Mouse (Mus musculus) embryo, embryonic 10 days (tissue): ENCODE measurements around the gene Tbcel.

Experiments
- DNase-seq: peaks from one replicate; pipeline ENCODE4 v3.0.0-alpha.2; 2015; ENCODE audit warnings: low spot score

Gene Tbcel

DNA sequence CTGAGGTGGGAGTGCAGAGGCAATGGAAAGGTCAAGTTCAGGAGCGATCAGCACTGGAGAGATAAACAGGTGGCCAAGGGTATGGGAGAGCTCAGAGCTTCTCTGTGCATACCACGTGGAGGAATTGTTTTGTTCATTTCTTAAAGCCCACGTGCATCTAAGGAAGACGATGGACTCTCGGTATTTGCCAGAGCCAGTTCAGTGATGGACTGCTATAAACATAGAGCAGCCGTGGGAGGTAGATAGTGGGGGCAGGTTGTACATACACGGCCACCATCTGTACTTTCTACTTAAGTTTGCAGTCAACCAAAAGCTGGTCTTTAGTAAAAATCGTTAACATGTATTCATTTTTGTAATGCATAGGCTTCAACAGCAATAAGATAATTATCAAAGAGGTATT is 65.5 kb downstream of the Tbcel start:
- no peak for DNase-seq

GRCm38 (mm10) chr9:42441234-42441633 is 66.4 kb downstream of the Tbcel start:
- no peak for DNase-seq

DNA sequence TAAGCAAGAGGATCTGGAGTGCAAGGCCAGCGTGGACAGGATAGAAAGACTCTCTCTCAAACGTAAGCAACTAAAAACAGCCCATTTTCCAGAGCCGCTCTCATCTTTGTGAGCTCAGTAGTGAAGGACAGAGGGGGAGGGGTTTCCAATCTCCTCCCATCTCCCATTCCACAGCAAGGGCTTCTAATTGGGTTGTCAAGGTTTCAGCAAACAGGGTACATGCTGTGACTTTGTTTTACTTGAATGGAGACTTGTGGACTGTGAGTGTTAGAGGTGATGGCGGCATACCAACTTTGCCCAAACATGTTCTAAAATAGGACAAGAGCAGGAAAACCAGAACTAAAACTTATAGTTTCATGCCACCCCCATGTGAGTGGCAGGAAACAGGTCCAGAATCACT is 68.2 kb downstream of the Tbcel start:
- DNase-seq: peak; percentile 21

DNA sequence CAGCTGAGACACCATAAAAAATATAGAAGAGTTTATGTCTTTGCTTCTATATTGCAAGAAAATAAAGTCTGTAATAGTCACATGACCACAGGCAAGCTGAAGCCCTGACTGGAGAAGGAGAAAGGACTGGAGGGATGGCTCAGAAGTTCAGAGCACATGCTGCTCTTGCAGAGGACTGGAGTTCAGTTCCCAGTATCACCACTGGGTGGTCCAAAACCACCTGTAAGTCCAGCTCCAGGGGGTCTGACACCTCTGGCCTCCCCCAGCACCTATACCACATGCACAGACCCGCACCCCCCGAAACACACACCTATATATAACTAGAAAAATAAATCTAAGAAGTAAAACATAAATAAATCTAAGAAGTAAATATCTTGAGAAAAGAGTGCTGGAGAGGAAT is 75.5 kb downstream of the Tbcel start:
- no peak for DNase-seq

GRCm38 (mm10) chr9:42431606-42432005 is 76.0 kb downstream of the Tbcel start:
- DNase-seq: no peak

GRCm38 (mm10) chr9:42428060-42428924 is 79.3 kb downstream of the Tbcel start:
- DNase-seq: no peak

GRCm38 (mm10) chr9:42426661-42427358 is 80.8 kb downstream of the Tbcel start:
- peak; percentile 60 for DNase-seq

DNA sequence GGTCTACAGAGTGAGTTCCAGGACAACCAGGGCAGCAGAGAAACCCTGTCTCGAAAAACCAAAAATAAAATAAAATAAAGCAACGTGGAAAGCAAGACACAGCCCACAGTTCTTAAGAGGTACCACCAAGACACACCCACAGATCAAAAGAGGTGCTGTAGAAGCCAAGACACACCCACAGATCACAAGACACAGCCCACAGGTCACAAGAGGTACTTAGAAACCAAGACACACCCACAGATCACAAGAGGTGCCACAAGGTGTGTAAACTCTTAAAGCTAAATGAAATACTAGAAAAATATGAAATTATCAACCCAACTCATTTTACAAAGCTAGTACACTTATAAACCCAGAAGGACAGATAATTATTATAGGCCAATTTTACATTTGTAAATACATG is 84.0 kb downstream of the Tbcel start:
- DNase-seq: no peak

DNA sequence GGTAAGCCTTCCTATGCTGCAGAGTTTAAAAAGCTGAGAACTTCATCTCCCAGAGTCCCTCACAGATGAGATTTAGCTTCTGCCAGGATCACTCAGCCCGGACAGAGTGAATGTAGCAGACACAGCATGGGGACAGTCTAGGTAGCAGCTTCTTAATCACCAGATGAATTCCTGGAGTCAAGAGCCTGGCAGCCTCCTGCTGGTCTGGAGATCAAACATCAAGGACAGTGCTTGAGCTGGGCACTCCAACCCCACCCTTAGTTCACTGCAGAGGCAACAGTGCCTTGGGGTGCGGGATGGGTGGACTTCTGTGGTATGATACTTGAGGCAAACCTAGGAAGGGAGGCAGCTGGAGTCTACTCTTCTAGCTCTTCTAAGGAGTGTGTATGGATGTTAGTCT is 87.9 kb downstream of the Tbcel start:
- DNase-seq: no peak

GRCm38 (mm10) chr9:42418786-42419185 is 88.8 kb downstream of the Tbcel start:
- no peak for DNase-seq

- no peak for DNase-seq
These were observed 90.2 kb downstream of the Tbcel start for GRCm38 (mm10) chr9:42417352-42417952.

GRCm38 (mm10) chr9:42415184-42415583 is 92.4 kb downstream of the Tbcel start:
- DNase-seq: no peak

DNA sequence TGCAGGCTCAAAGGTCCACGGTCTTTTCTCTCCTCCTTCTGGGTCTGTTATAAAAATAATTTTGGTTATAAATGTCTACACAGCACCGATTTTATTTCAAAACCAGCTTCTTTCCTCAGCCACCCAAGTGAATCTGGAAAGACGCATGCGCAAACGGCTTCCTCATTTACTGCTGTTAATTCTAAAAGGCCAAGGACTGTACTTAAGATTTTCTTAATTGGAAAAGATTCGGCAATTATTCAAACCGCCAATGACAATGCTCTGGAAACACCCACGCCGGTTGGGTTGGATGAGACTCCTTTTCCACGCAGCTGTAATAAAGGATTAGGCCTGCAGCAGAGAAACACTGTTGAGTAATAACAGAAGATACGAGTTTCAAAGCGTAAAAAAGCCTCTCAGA is 94.3 kb downstream of the Tbcel start:
- no peak for DNase-seq

GRCm38 (mm10) chr9:42411296-42411695 is 96.3 kb downstream of the Tbcel start:
- DNase-seq: no peak

DNA sequence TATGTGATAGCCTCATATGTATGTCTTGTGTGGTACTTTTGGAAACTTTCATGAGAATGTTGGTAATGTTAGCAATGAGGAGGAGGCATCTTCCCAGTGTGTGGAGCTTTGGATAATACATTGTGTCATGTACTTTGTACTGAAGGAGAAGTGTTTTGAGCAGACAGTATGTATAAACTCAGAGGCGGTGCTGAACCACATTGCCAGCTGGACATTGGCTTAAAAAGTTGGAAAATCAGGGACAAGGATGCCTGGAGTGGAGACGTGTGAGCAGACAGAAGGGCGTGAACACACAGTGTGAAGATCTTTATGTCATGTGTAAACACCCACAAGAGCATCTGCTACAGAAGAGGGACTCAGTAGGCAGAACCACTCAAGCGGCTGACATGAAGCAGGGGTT is 101.9 kb downstream of the Tbcel start:
- DNase-seq: no peak

GRCm38 (mm10) chr9:42401486-42401885 is 106.1 kb downstream of the Tbcel start:
- DNase-seq: no peak

GRCm38 (mm10) chr9:42399829-42400228 is 107.8 kb downstream of the Tbcel start, which contains the start of gene Tecta:
Tecta (minus strand) TSS chr9:42399929.
- DNase-seq: no peak

DNA sequence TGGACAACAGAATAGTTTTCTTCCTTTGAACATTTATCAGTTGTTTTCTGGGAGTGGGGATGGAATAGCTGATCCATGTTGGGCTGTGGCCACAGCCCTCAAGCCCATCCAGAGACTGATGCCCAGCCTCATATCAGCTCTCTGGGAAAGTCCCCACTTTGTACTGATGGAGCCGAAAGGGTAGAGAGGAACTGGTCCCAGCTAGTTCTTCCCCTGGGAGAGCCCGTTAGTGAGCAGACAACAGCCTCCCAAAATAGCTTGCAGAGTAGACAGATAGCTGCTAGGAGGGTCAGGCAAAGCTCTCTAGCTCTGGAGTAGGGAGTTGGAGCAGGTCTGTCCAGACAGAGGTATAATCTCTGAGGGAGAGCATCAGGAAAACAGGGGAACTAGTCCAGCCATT is 111.5 kb downstream of the Tbcel start:
- DNase-seq: no peak

GRCm38 (mm10) chr9:42394903-42395302 is 112.7 kb downstream of the Tbcel start:
- no peak for DNase-seq

DNA sequence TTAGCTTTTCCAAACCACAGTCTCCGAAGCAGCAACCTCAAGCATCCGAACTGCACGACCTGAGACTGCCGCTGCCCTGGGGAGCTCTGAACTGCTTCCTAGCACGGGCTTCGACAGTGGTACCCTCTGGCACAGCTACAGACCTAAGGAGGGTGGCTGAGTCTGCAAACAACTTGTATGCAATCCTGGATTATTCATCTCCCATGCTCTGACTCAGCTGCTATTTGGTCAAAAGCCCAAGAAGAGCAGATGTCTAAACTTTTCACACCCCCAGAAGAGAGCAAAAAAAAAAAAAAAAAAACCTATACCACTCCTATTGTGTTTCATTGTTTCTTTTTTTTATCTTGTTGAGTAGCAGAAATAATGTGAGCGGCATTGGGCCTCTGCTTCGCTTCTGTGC is 113.3 kb downstream of the Tbcel start:
- DNase-seq: no peak

GRCm38 (mm10) chr9:42392927-42393326 is 114.7 kb downstream of the Tbcel start:
- no peak for DNase-seq

GRCm38 (mm10) chr9:42388490-42388889 is 119.1 kb downstream of the Tbcel start:
- peak; percentile 24 for DNase-seq

- DNase-seq: no peak
These were observed 120.6 kb downstream of the Tbcel start for GRCm38 (mm10) chr9:42387038-42387437.
